Mouse (Mus musculus) liver (tissue): ENCODE measurements around the gene Gm2004.
"Not testable (repeated sequence)": the region's sequence is repeated elsewhere in the genome, so short reads cannot be mapped to it uniquely, and the experiment has no call there.

ENCODE experiments used
- DNase-seq: peaks from one replicate; pipeline ENCODE4 v3.0.0-alpha.2; 2020; ENCODE audit warnings: mixed read lengths

The Gm2004 gene

DNA sequence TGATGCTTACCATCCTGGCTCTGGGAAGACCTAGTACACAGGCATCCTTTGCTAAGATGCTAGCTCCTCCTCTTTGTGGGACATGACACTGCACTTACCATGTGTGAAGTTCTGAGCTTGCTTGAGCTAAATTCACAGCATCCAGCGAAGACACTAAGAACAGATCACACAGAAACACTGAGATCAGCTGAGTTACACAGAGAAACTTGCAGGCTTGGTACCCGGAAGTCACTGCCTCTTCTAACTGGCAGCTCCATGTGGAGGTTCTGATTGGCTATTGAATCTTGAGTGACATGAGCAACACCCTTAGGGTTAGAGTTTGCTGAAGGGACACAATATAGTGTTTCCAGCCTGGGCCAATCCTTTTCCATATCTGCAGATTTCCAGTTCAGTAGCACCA is at the start of gene Gm2004:
Gm2004 (minus strand) TSS at position 101 of the 400 bp plus-strand sequence.
- not testable (repeated sequence) for DNase-seq
